Mouse (Mus musculus) cerebellum, adult 18-20 months (tissue): Measurements from ENCODE around the gene Epn3.

ENCODE experiments used
- DNase-seq, 2 experiments: peaks; one replicate each; pipeline ENCODE4 v3.0.0; 2021

Gene Epn3

GRCm38 (mm10) chr11:94499661-94500152 is at the start of gene Epn3:
Gene Epn3 (minus strand): TSS chr11:94499974.
- peak; percentile 53 to 70 for DNase-seq

GRCm38 (mm10) chr11:94548888-94549690 is 49.3 kb upstream of the Epn3 start, which contains the start of gene Rsad1:
Gene Rsad1 (minus strand): TSS chr11:94549255.
- DNase-seq: peak; percentile 94 to 98

GRCm38 (mm10) chr11:94548041-94548784 is 48.4 kb upstream of the Epn3 start:
- peak; percentile 63 to 68 for DNase-seq

- DNase-seq: peak in 1 of 2 experiments; percentile 13
Observed at GRCm38 (mm10) chr11:94547271-94547670, 47.5 kb upstream of the Epn3 start.

GRCm38 (mm10) chr11:94546381-94546780 is 46.6 kb upstream of the Epn3 start:
- DNase-seq: no peak

- DNase-seq: peak; percentile 39 to 45
Observed at GRCm38 (mm10) chr11:94544422-94544821, 44.6 kb upstream of the Epn3 start.

- peak; percentile 98 for DNase-seq
Observed at GRCm38 (mm10) chr11:94543932-94544331, 44.2 kb upstream of the Epn3 start.

GRCm38 (mm10) chr11:94543344-94543743 is 43.6 kb upstream of the Epn3 start:
- no peak for DNase-seq

GRCm38 (mm10) chr11:94542400-94542799 is 42.6 kb upstream of the Epn3 start:
- DNase-seq: no peak

- DNase-seq: no peak
Observed at GRCm38 (mm10) chr11:94539761-94540160, 40.0 kb upstream of the Epn3 start.

- no peak for DNase-seq
Observed at GRCm38 (mm10) chr11:94538733-94539292, 39.0 kb upstream of the Epn3 start.

GRCm38 (mm10) chr11:94533171-94533570 is 33.4 kb upstream of the Epn3 start:
- no peak for DNase-seq

- no peak for DNase-seq
Observed at GRCm38 (mm10) chr11:94528879-94529278, 29.1 kb upstream of the Epn3 start.

GRCm38 (mm10) chr11:94526171-94526879 is 26.6 kb upstream of the Epn3 start:
- DNase-seq: no peak

- peak; percentile 75 to 81 for DNase-seq
Observed at GRCm38 (mm10) chr11:94521219-94521843, 21.6 kb upstream of the Epn3 start, which contains the start of gene Mycbpap. Gene Mycbpap (minus strand): TSS chr11:94521742.

- no peak for DNase-seq
Observed at GRCm38 (mm10) chr11:94513452-94513851, 13.7 kb upstream of the Epn3 start.

GRCm38 (mm10) chr11:94508976-94509375 is 9.2 kb upstream of the Epn3 start:
- DNase-seq: no peak

- no peak for DNase-seq
Observed at GRCm38 (mm10) chr11:94501482-94501881, 1.7 kb upstream of the Epn3 start.

- no peak for DNase-seq
Observed at GRCm38 (mm10) chr11:94500362-94500761, 588 bp upstream of the Epn3 start.

GRCm38 (mm10) chr11:94499035-94499434 is 739 bp downstream of the Epn3 start:
- peak; percentile 77 to 85 for DNase-seq

GRCm38 (mm10) chr11:94498093-94498996 is 1.4 kb downstream of the Epn3 start:
- DNase-seq: peak; percentile 73 to 79
